Mouse (Mus musculus) testis, adult 2 months (tissue): ENCODE data around the gene Pkmyt1.

Source experiments
- CTCF ChIP-seq: fragments of 200-500 bp; IDR thresholded peaks from 2 replicates; pipeline ENCODE4 v1.5.1; 2012; ENCODE audit warnings: low read depth, mild to moderate bottlenecking, inconsistent platforms, low read length, moderate library complexity; ENCODE audit not compliant: control insufficient read depth, insufficient read depth, insufficient replicate concordance
- POLR2A ChIP-seq: fragments of 200-500 bp; IDR thresholded peaks from 2 replicates; pipeline ENCODE4 v1.6.1; 2012; ENCODE audit warnings: low read depth, mild to moderate bottlenecking, inconsistent platforms, low read length, moderate library complexity; ENCODE audit not compliant: control insufficient read depth

- TF ChIP-seq CTCF: no peak
- TF ChIP-seq POLR2A: no peak
These were observed 3.6 kb upstream of the Pkmyt1 start, which contains the start of gene 1520401A03Rik for GRCm38 (mm10) chr17:23722376-23723125.
